Mouse (Mus musculus) testis, adult 2 months (tissue): ENCODE results near the gene Tbca.

Experiments
- CTCF ChIP-seq: fragments of 200-500 bp; IDR thresholded peaks from 2 replicates; pipeline ENCODE4 v1.5.1; 2012; ENCODE audit warnings: low read depth, mild to moderate bottlenecking, inconsistent platforms, low read length, moderate library complexity; ENCODE audit not compliant: control insufficient read depth, insufficient read depth, insufficient replicate concordance
- POLR2A ChIP-seq: fragments of 200-500 bp; IDR thresholded peaks from 2 replicates; pipeline ENCODE4 v1.6.1; 2012; ENCODE audit warnings: low read depth, mild to moderate bottlenecking, inconsistent platforms, low read length, moderate library complexity; ENCODE audit not compliant: control insufficient read depth

DNA sequence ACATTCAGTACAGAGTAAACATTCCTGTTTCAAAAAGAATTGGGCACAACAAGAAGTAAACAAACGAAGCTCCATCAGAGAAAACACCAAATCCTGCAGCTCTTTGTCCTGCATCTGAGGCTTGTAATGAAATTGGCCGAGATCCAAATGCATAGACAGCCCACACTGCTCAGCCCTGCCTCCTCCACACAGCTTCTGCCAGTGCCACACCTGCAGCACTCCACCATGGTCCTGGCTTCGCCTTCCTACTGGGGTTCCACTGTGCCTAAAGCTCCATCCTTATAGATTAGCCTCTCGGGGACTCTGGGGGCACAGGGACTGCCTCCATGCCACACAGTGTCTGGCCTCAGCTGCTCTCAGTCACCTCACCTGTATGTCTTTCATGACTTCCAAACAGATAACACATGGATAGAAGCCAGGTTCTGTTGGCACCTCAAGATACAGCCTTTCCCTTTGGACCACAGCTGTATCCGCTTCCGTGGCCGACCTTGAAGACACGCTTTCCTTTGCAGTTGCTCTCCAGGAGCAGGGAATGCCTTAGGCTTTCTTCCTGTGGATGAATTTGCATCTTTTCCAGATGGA lies 50.1 kb downstream of the Tbca start:
- TF ChIP-seq CTCF (no peak), POLR2A (no peak)
